Mouse (Mus musculus) MEL (cell line): ENCODE results near the gene Pcmt1. TPM values are rescaled to one million over a fixed set of nuclear protein-coding genes. Genes with fewer than 3 reads are reported as not detected.

Experiments used
- DNase-seq: peaks from one replicate; pipeline ENCODE4 v3.0.0; 2011; ENCODE audit warnings: low read depth, low spot score
- H3K27ac ChIP-seq: 2 replicates; pipeline ENCODE4 v1.5.1; 2012; ENCODE audit warnings: low read depth, mild to moderate bottlenecking, control low read depth, low read length, moderate library complexity; ENCODE audit not compliant: control insufficient read depth
- H3K27me3 ChIP-seq, 2 experiments: fragments of 150-350 bp in 1 of 2; sonication (generic) in 1 of 2; 2 replicates each; pipeline ENCODE4 v1.6.1; 2012; ENCODE audit warnings: low read length in 2 of 2, mild to moderate bottlenecking in 2 of 2, improper control_type of control experiment in 1 of 2, moderate library complexity in 1 of 2; ENCODE audit not compliant: insufficient read depth in 2 of 2, control insufficient read depth in 1 of 2
- H3K36me3 ChIP-seq, 2 experiments: 2 replicates each; pipeline ENCODE4 v1.6.1; 2012 to 2014; ENCODE audit warnings: low read length in 2 of 2, improper control_type of control experiment in 1 of 2, inconsistent platforms in 1 of 2, mild to moderate bottlenecking in 1 of 2; ENCODE audit not compliant: insufficient read depth in 2 of 2, control insufficient read depth in 1 of 2
- H3K4me1 ChIP-seq, 2 experiments: fragments of 150-350 bp in 1 of 2; sonication (generic) in 1 of 2; 2 replicates each; pipeline ENCODE4 v1.6.1; 2012; ENCODE audit warnings: low read length in 2 of 2, improper control_type of control experiment in 1 of 2, mild to moderate bottlenecking in 1 of 2; ENCODE audit not compliant: insufficient read depth in 2 of 2, control insufficient read depth in 1 of 2
- H3K4me3 ChIP-seq, 2 experiments: fragments of 150-350 bp in 1 of 2; sonication (generic) in 1 of 2; 2 replicates each; pipeline ENCODE4 v1.5.1; 2012; ENCODE audit warnings: low read depth in 2 of 2, low read length in 2 of 2, mild to moderate bottlenecking in 2 of 2, moderate library complexity in 2 of 2, control low read depth in 1 of 2, improper control_type of control experiment in 1 of 2; ENCODE audit not compliant: control insufficient read depth in 1 of 2, insufficient read depth in 1 of 2
- H3K79me2 ChIP-seq: 2 replicates; pipeline ENCODE4 v1.6.1; 2012; ENCODE audit warnings: mild to moderate bottlenecking, low read length, moderate library complexity; ENCODE audit not compliant: control insufficient read depth, poor library complexity, insufficient read depth
- H3K9ac ChIP-seq: 2 replicates; pipeline ENCODE4 v1.6.1; 2012; ENCODE audit warnings: low read depth, mild to moderate bottlenecking, control low read depth, low read length, moderate library complexity; ENCODE audit not compliant: control insufficient read depth, poor library complexity, severe bottlenecking
- H3K9me3 ChIP-seq: fragments of 150-350 bp; sonication (generic); replicated peaks from 2 replicates; pipeline ENCODE4 v1.6.1; 2012; ENCODE audit warnings: mild to moderate bottlenecking, low read length, improper control_type of control experiment, moderate library complexity; ENCODE audit not compliant: insufficient read depth
- CHD1 ChIP-seq: IDR thresholded peaks from 2 replicates; pipeline ENCODE4 v1.6.1; 2012; ENCODE audit warnings: low read depth, mild to moderate bottlenecking, inconsistent platforms, low read length, improper control_type of control experiment
- EP300 ChIP-seq, 2 experiments: IDR thresholded peaks; 2 replicates each; pipeline ENCODE4 v1.6.1; 2011; ENCODE audit warnings: improper control_type of control experiment in 2 of 2, low read length in 2 of 2, low read depth in 1 of 2, mild to moderate bottlenecking in 1 of 2
- ETS1 ChIP-seq: IDR thresholded peaks from 2 replicates; pipeline ENCODE4 v1.6.1; 2012; ENCODE audit warnings: low read depth, mild to moderate bottlenecking, inconsistent platforms, low read length, improper control_type of control experiment, moderate library complexity
- GATA1 ChIP-seq: IDR thresholded peaks from 2 replicates; pipeline ENCODE4 v1.6.1; 2011; ENCODE audit warnings: low read depth, low read length, improper control_type of control experiment
- HCFC1 ChIP-seq: IDR thresholded peaks from 2 replicates; pipeline ENCODE4 v1.6.1; 2012; ENCODE audit warnings: low read depth, mild to moderate bottlenecking, inconsistent platforms, low read length, improper control_type of control experiment, moderate library complexity
- MAFK ChIP-seq: IDR thresholded peaks from 2 replicates; pipeline ENCODE4 v1.6.1; 2011; ENCODE audit warnings: low read depth, mild to moderate bottlenecking, low read length, improper control_type of control experiment, borderline replicate concordance
- MAZ ChIP-seq: IDR thresholded peaks from 2 replicates; pipeline ENCODE4 v1.6.1; 2012; ENCODE audit warnings: low read depth, mild to moderate bottlenecking, inconsistent platforms, low read length, improper control_type of control experiment
- MEF2A ChIP-seq: IDR thresholded peaks from 2 replicates; pipeline ENCODE4 v1.6.1; 2014; ENCODE audit warnings: low read depth, mild to moderate bottlenecking, inconsistent platforms, low read length, improper control_type of control experiment; ENCODE audit not compliant: poor library complexity, insufficient replicate concordance, severe bottlenecking; ENCODE audit errors: extremely low read depth
- MXI1 ChIP-seq: IDR thresholded peaks from 2 replicates; pipeline ENCODE4 v1.6.1; 2011; ENCODE audit warnings: mild to moderate bottlenecking, low read depth, low read length, improper control_type of control experiment
- NRF1 ChIP-seq: IDR thresholded peaks from 2 replicates; pipeline ENCODE4 v1.6.1; 2014; ENCODE audit warnings: low read depth, mild to moderate bottlenecking, inconsistent platforms, low read length, improper control_type of control experiment, moderate library complexity; ENCODE audit not compliant: poor library complexity, insufficient read depth, severe bottlenecking
- RAD21 ChIP-seq: IDR thresholded peaks from 2 replicates; pipeline ENCODE4 v1.6.1; 2011; ENCODE audit warnings: mild to moderate bottlenecking, low read depth, low read length, improper control_type of control experiment
- SIN3A ChIP-seq: IDR thresholded peaks from 2 replicates; pipeline ENCODE4 v1.6.1; 2012; ENCODE audit warnings: low read length, improper control_type of control experiment, inconsistent platforms
- TAL1 ChIP-seq: IDR thresholded peaks from 2 replicates; pipeline ENCODE4 v1.6.1; 2012; ENCODE audit warnings: mild to moderate bottlenecking, inconsistent platforms, low read length, moderate library complexity, mixed read lengths
- TBP ChIP-seq: IDR thresholded peaks from 2 replicates; pipeline ENCODE4 v1.8.0; 2011; ENCODE audit warnings: low read depth, low read length, improper control_type of control experiment
- TCF12 ChIP-seq: IDR thresholded peaks from 2 replicates; pipeline ENCODE4 v1.6.1; 2014; ENCODE audit warnings: low read depth, mild to moderate bottlenecking, inconsistent platforms, low read length, improper control_type of control experiment, moderate library complexity
- USF1 ChIP-seq: IDR thresholded peaks from 2 replicates; pipeline ENCODE4 v1.6.1; 2014; ENCODE audit warnings: low read depth, mild to moderate bottlenecking, inconsistent platforms, low read length, improper control_type of control experiment, moderate library complexity
- ZC3H11A ChIP-seq: IDR thresholded peaks from 2 replicates; pipeline ENCODE4 v1.6.1; 2012; ENCODE audit warnings: low read depth, mild to moderate bottlenecking, inconsistent platforms, low read length, improper control_type of control experiment
- ZMIZ1 ChIP-seq: IDR thresholded peaks from 2 replicates; pipeline ENCODE4 v1.6.1; 2012; ENCODE audit warnings: low read depth, mild to moderate bottlenecking, inconsistent platforms, low read length, improper control_type of control experiment, moderate library complexity
- polyA plus RNA-seq, 2 experiments: library from polyadenylated mRNA; stranded (reverse) in 1 of 2; unstranded in 1 of 2; fragments of >175 nt in 1 of 2; fragments of >200 nt in 1 of 2; gene quantifications; 2 replicates each; pipeline versions ENCODE4 v1.2.1 to v1.2.4; 2012; ENCODE audit warnings: low replicate concordance in 2 of 2, low read depth in 1 of 2; ENCODE audit not compliant: insufficient read length in 2 of 2, insufficient read depth in 1 of 2, missing spikeins in 1 of 2
- total RNA-seq: library from RNA; depleted of rRNA; stranded (reverse); fragments of 300-350 nt; gene quantifications from 2 replicates; pipeline ENCODE4 v1.2.3, GENCODE M21; 2012

The Pcmt1 gene
- total and polyA plus RNA-seq, 3 experiments = 90.7 to 121 TPM; not detected in 1

- no peaks in the 10 kb centered on the region for H3K27me3 ChIP-seq
- no peak overlapping the region for H3K27ac ChIP-seq
- no peak for TF ChIP-seq CHD1
- no peak for TF ChIP-seq ETS1
- no peak for TF ChIP-seq ZMIZ1
- no peak for TF ChIP-seq TAL1
- TF ChIP-seq HCFC1 = no peak
- TF ChIP-seq USF1 = no peak
- TF ChIP-seq MAFK = no peak
- TF ChIP-seq EP300 (IDR thresholded peaks at IDR 0.05; ENCODE audit: low read depth in 1 of 2, low read length in 2 of 2) = no peak
- TF ChIP-seq RAD21 = no peak
- no peak for TF ChIP-seq ZC3H11A
- TF ChIP-seq SIN3A = no peak
- TF ChIP-seq MAZ = no peak
- no peak for TF ChIP-seq TCF12
- no peak overlapping the region for H3K4me3 ChIP-seq
- no peak overlapping the region for H3K9ac ChIP-seq
- H3K36me3 ChIP-seq = peaks cover 0 to 10% of the 10 kb centered on the region in 2 experiments
- no peaks in the 10 kb centered on the region for H3K9me3 ChIP-seq
- no peaks in the 10 kb centered on the region for H3K79me2 ChIP-seq
- peaks cover 2 to 5% of the 10 kb centered on the region in 2 experiments for H3K4me1 ChIP-seq
- DNase-seq = no peak
Measured at GRCm38 (mm10) chr10:7629092-7629491, 51.8 kb downstream of the Pcmt1 start.

- Histone ChIP-seq H3K9me3 (no peaks in the 10 kb centered on the region), H3K4me1 (peaks cover 7% of the 10 kb centered on the region in 2 experiments), H3K27me3 (no peaks in the 10 kb centered on the region), H3K27ac (no peak overlapping the region), H3K79me2 (no peaks in the 10 kb centered on the region), H3K36me3 (no peaks in the 10 kb centered on the region; a peak in 2 of 4 replicates), H3K9ac (no peak overlapping the region)
- DNase-seq = peak; percentile 21
- peak; percentile 51; the same call in 1 of the 2 replicates for TF ChIP-seq MXI1
- peak; percentile 55 for TF ChIP-seq GATA1
- no peak for TF ChIP-seq MAZ
- peak; percentile 26; the same call in 1 of the 2 replicates for TF ChIP-seq USF1
- TF ChIP-seq, all 39 proteins: peak for 3
- no peak overlapping the region for H3K4me3 ChIP-seq
Measured at GRCm38 (mm10) chr10:7623861-7624518, 56.9 kb downstream of the Pcmt1 start.

GRCm38 (mm10) chr10:7622378-7622777 is 58.6 kb downstream of the Pcmt1 start:
- no peak for DNase-seq
- Histone ChIP-seq H3K27me3 (no peaks in the 10 kb centered on the region), H3K27ac (no peak overlapping the region), H3K9me3 (no peaks in the 10 kb centered on the region), H3K4me3 (no peak overlapping the region)
- TF ChIP-seq MEF2A (no peak), NRF1 (no peak), TBP (no peak)
- TF ChIP-seq, all 39 proteins: peak for 0
- H3K79me2 ChIP-seq = no peaks in the 10 kb centered on the region
- no peak overlapping the region for H3K9ac ChIP-seq
- no peaks in the 10 kb centered on the region; a peak in 1 of 4 replicates for H3K36me3 ChIP-seq
- H3K4me1 ChIP-seq = peaks cover 7% of the 10 kb centered on the region in 2 experiments
